Mouse (Mus musculus) forebrain, embryonic 16.5 days (tissue): ENCODE data around the gene Tmem88. TPM values are rescaled to one million over a fixed set of nuclear protein-coding genes. Genes with fewer than 3 reads are reported as not detected.

Source experiments
- ATAC-seq: fragments of 200-750 bp; cut with Nextera tagmentation; 2 replicates; pipeline ENCODE4 v1.8.0; 2017; ENCODE audit warnings: mild to moderate bottlenecking, moderate library complexity
- H3K27ac ChIP-seq: fragments of 300-500 bp; sonication (generic); 2 replicates; pipeline ENCODE4 v1.5.1; 2014; ENCODE audit warnings: low read length, control low read depth
- H3K27me3 ChIP-seq: fragments of 300-500 bp; sonication (generic); replicated peaks from 2 replicates; pipeline ENCODE4 v1.6.1; 2014; ENCODE audit warnings: low read length; ENCODE audit not compliant: control insufficient read depth, insufficient read depth
- H3K36me3 ChIP-seq: fragments of 300-500 bp; sonication (generic); 2 replicates; pipeline ENCODE4 v1.6.1; 2014; ENCODE audit not compliant: control insufficient read depth, insufficient read depth
- H3K4me1 ChIP-seq: fragments of 300-500 bp; sonication (generic); replicated peaks from 2 replicates; pipeline ENCODE4 v1.6.1; 2014; ENCODE audit warnings: low read length; ENCODE audit not compliant: control insufficient read depth, insufficient read depth
- H3K4me2 ChIP-seq: fragments of 300-500 bp; sonication (generic); 2 replicates; pipeline ENCODE4 v1.6.1; 2014; ENCODE audit warnings: mild to moderate bottlenecking, low read length, control low read depth
- H3K4me3 ChIP-seq: fragments of 300-500 bp; sonication (generic); replicated peaks from 2 replicates; pipeline ENCODE4 v1.5.1; 2014; ENCODE audit warnings: mild to moderate bottlenecking, low read length, control low read depth
- H3K9ac ChIP-seq: fragments of 300-500 bp; sonication (generic); replicated peaks from 2 replicates; pipeline ENCODE4 v1.6.1; 2014; ENCODE audit warnings: low read depth, low read length, control low read depth
- H3K9me3 ChIP-seq: fragments of 300-500 bp; sonication (generic); 2 replicates; pipeline ENCODE4 v1.6.1; 2016; ENCODE audit warnings: low read length; ENCODE audit not compliant: control insufficient read depth
- WGBS: fragments of 180-500 bp; shearing (Covaris S2); extraction: QIAGEN DNeasy Blood & Tissue Kit; methylation state at CpG from one replicate; pipeline ENCODE4 v1.1.7; 2014; 5-methylcytosine and 5-hydroxymethylcytosine counted together
- polyA plus RNA-seq: library from polyadenylated mRNA; unstranded; fragments of >200 nt; fragmentation: Nextera tagmentation; extraction: Ambion mirVana; gene quantifications from 2 replicates; pipeline ENCODE4 v1.2.1, GENCODE M21; 2015

Tmem88 gene
- polyA plus RNA-seq, 1 experiment from 2014 or later: 5.9 TPM

DNA sequence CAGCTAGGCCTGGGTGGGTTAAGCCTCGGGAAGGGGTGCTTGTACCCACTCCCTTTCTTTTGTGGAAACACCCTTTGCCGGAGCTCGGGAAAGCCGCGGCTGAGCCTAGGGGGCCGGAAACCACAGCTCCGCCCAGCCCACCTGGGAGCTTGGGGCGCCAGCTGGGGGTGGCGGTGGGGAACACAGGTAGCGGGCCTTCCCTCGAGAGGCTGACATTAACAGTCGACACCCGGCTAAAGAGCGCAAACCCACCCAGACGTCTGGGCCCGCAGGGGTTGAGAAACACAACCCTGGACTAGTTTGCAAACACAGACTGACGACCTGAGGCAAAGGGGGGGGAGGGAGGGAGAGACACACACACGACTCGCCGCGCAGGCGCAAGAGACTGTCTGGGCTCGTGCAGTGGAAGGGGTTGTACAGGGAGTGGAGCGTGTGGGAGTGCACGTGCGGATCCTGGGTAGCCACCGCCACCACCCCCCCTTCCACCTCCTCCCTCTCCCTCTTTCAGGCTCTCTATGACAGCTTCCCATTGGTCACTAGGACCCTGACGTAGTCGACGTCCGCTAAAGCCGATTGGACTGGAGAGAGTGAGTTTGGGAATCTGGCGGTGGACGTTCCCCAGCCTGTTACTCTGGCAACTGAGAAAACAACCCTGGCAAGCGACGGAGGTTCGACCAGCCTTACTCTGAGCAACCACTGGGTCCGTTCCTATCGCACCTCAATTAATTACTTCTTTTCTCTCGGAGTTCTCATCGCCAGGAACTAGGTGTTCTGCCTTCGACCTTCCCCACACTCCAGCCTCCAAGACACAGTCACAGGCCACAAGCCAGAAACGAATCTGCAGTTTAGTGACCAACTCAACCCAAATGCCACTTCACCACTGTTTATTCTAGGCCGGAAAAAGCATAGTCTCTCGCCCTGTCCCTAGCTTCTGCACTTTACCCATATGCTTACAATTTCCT, 20.7 kb upstream of the Tmem88 start:
- H3K4me3 ChIP-seq: peak overlapping the region; percentile 75
- under 1% methylated on average over 42 of the region's 45 CpGs for WGBS
- H3K4me2 ChIP-seq: peak overlapping the region; percentile 90
- H3K27me3 ChIP-seq: peaks cover 10% of the 10 kb centered on the region
- peak; percentile 92 for ATAC-seq
- peaks cover 47% of the 10 kb centered on the region for H3K4me1 ChIP-seq
- peak overlapping the region; percentile 99 for H3K27ac ChIP-seq
- no peaks in the 10 kb centered on the region for H3K36me3 ChIP-seq
- peak overlapping the region; percentile 64 for H3K9ac ChIP-seq
- no peaks in the 10 kb centered on the region for H3K9me3 ChIP-seq

DNA sequence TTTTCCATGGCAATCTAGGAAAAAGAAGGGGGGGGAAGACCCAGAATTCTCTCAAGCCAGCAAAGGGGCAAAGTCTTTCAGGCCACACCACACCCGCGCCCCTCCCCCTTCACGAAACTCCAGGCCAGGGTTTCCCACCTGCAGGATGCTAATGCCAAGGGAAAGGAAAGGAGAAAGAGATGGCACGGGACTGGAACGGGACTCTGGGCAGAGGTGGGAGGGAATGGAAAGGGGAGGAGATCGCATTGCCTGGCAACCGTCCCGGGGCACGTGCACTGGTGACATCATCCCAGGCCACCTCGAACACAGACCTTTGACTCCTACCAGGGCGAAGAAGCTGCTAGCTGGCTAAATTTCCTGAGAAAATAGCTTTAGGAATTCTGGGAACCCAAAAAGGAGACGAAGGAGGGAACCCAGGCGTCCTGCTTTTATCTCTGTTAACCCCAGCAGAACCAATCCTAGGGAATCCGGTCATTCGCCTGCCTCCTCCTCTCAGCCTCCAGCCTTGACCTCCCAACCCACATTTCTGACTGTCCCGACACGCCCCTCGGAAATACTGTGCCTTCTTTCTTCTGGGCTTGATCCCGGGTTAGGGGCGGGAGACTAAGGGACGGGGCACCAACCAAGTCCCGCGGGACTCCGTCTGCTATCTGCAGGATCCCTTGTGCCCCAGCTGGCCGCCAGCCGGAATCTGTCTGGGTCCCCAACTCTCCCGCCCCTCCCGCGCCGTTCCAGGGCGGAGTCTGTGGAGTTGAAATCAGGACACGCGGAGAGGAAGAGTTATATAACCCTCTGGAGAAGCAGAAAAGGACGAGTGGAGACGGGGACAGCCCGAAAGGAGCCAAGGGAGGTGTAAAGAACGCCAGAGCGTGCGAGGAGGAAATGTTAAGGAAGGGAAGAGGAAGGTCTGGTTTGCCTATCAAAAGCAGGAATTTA, 19.7 kb upstream of the Tmem88 start:
- Histone ChIP-seq H3K4me2 (peak overlapping the region; percentile 90), H3K27me3 (peaks cover 10% of the 10 kb centered on the region), H3K4me1 (peaks cover 57% of the 10 kb centered on the region), H3K27ac (peak overlapping the region; percentile 99), H3K4me3 (peak overlapping the region; percentile 75), H3K9me3 (no peaks in the 10 kb centered on the region), H3K9ac (peak overlapping the region; percentile 64), H3K36me3 (no peaks in the 10 kb centered on the region)
- under 1% methylated on average over 39 of the region's 39 CpGs for WGBS
- ATAC-seq: peak; percentile 7; the same call in 1 of the 2 replicates

DNA sequence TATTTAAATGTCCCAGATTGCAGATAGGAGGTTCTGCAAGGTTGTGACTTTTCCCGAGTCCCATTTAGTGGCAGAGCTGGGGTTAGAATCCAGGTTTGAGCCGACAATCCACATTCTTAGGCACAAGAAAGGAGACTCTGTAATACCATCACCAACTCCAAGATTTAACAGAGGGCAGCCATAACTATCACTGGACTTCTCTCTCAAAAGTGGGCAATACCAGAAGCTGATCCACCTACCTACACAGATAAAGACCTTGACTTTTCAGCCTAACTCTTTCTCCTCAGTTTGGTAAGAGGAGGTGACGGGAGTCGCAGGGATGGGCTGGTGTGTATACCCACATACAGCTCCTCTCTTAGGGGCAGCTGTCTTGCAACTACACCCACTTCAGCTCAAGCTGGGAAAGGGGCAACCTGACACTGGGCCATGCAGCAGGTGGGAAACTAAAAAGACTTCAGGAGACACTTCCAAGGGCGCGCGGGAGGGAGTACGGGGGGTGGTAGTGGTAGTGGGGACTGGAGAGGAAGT, 19.0 kb upstream of the Tmem88 start:
- ATAC-seq: no peak

DNA sequence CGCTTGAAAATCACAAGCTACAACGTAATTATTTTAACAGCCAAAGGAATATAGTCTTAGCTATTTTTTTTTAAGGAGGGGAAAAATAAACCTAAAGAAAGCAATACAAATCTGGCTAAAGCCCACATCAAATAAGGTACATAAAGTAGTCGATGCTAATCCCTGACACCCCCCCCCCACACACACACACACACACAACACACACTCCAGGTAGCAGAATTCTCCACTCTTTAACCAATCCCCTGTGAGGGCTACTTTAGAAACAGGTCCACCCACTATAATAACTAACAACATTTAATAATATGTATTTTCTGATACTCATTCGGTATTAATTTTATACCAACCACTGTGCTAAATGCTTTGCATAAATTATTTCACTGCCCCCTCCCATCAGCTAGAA, 18.5 kb upstream of the Tmem88 start:
- WGBS: 0% methylated on average over 4 of the region's 4 CpGs

More for the DNA sequence above, 19.0 kb upstream of the Tmem88 start:
- Histone ChIP-seq H3K4me3 (peak overlapping the region; percentile 75), H3K27ac (peak overlapping the region; percentile 99), H3K4me2 (peak overlapping the region; percentile 90), H3K36me3 (no peaks in the 10 kb centered on the region), H3K9ac (peak overlapping the region; percentile 64), H3K4me1 (peaks cover 65% of the 10 kb centered on the region), H3K9me3 (no peaks in the 10 kb centered on the region), H3K27me3 (peaks cover 6% of the 10 kb centered on the region; the same call in 1 of the 2 replicates)
- 2% methylated on average over 8 of the region's 8 CpGs for WGBS

DNA sequence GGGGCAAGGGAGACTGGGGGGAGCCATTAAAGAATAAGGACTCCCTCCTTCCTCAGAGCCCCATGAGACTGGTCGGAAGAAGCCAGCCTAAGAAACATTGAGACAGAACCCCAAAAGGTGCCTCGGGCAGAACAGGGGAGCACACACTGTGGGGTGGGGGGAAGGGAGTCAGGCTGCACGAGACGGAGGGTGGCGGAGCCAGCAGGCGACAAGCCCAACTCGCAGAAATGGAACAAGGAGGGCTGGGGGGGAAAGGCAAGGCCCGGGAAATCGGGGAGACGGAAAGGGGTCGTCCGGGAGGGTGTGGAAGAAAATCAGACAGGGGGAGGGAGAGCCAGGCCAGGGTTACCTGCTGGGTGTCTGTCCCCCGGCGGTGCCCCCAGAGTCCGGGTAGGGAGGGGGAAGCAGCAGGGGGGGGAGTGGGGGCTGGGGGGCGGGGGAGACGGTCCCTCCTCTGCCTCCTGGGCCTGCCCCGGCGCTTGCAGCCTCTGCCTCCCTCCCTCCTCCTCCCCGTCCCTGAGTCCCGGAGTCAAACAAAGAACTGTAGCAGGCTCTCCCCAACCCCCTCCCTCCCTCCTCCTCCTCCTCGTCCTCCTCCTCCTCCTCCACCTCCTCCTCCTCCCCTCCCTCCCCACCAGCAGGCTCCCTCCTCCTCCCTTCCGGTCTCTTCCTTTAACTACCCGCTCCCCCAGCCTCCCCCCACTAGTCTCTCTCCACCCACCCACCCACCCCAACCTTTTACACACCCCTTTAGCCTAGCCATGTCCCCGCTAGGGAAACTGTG, 17.8 kb upstream of the Tmem88 start:
- under 1% methylated on average over 14 of the region's 25 CpGs for WGBS

More for the DNA sequence above, 18.5 kb upstream of the Tmem88 start:
- Histone ChIP-seq H3K36me3 (no peaks in the 10 kb centered on the region), H3K4me2 (peak overlapping the region; percentile 90), H3K9ac (peak overlapping the region; percentile 64), H3K4me1 (peaks cover 69% of the 10 kb centered on the region), H3K9me3 (no peaks in the 10 kb centered on the region), H3K27me3 (peaks cover 1% of the 10 kb centered on the region; the same call in 1 of the 2 replicates), H3K27ac (peak overlapping the region; percentile 99), H3K4me3 (peak overlapping the region; percentile 75)
- no peak for ATAC-seq

DNA sequence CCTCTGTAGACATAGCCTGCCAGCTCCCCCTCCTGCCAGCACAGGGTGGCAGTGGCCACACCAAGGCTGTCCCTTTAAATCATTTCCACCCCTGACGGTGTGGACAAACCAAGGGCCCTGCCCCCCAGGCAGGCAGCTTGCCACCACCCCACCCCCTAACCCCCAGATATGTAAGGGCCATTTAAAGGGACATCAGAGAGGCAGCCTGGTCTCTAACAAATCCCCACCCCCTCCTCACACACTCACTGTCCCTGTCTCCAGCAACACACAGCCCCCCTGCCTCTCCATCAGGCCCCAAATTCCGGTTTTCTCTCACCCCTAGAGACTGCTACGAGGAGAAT, 17.3 kb upstream of the Tmem88 start:
- peaks cover 66% of the 10 kb centered on the region for H3K4me1 ChIP-seq
- 2% methylated on average over 3 of the region's 3 CpGs for WGBS
- peak; percentile 7; the same call in 1 of the 2 replicates for ATAC-seq

More for the DNA sequence above, 17.8 kb upstream of the Tmem88 start:
- H3K9me3 ChIP-seq: no peaks in the 10 kb centered on the region
- H3K27me3 ChIP-seq: no peaks in the 10 kb centered on the region; the same call in 1 of the 2 replicates
- H3K4me3 ChIP-seq: peak overlapping the region; percentile 75
- no peak for ATAC-seq
- H3K9ac ChIP-seq: peak overlapping the region; percentile 97
- peak overlapping the region; percentile 99 for H3K27ac ChIP-seq
- H3K4me1 ChIP-seq: peaks cover 69% of the 10 kb centered on the region
- peak overlapping the region; percentile 96 for H3K4me2 ChIP-seq
- no peaks in the 10 kb centered on the region for H3K36me3 ChIP-seq

DNA sequence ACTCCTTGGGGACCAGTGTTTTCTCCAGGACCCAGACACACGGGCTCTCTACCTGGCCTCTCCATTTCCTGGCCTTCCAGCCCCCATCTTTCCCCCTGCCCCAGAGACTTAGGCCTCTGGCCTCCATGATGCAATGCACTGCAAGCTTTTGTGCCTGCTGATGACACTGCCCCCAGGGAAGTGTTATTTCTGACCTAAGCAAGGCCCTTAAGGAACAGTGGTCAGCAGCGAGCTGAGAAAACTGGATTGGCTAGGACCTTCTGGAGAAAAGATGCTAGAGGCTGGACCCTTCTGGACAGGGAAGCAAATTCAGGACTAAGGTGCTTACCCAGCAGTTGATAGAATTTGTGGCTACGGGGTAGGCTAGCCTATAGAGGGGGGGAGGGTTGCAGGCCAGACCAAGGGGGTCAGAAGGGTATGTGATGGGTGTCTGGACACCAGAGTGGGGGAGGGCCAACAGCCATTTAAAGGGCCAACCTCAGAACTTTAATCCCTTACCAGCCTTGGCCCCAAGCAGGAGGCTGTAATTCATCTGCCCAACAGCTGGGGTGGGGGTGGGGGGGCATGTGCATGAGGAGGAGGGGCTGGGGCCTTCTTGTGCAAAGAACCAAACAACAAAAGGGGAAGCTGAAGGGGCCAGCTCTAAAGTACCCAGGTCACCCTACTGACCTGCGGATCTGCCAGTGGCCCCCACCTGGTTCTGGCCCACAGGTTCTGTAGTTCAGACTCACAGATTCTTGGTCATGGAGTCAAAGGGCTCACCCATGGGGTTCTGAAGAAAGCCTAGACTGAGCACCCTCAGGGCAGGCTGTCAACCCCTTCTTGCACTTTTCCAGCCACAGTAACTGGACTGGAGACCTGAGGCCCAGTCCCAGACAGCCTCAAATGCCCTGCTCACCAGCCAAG, 16.6 kb upstream of the Tmem88 start:
- H3K27me3 ChIP-seq: no peaks in the 10 kb centered on the region
- peak overlapping the region; percentile 97 for H3K9ac ChIP-seq
- peaks cover 60% of the 10 kb centered on the region for H3K4me1 ChIP-seq
- no peaks in the 10 kb centered on the region for H3K9me3 ChIP-seq
- no peaks in the 10 kb centered on the region for H3K36me3 ChIP-seq
- H3K4me3 ChIP-seq: peak overlapping the region; percentile 75
- H3K4me2 ChIP-seq: peak overlapping the region; percentile 96
- 14% methylated on average over 4 of the region's 4 CpGs for WGBS
- no peak for ATAC-seq
- peak overlapping the region; percentile 99 for H3K27ac ChIP-seq

More for the DNA sequence above, 17.3 kb upstream of the Tmem88 start:
- Histone ChIP-seq H3K4me3 (peak overlapping the region; percentile 75), H3K9me3 (no peaks in the 10 kb centered on the region), H3K36me3 (no peaks in the 10 kb centered on the region), H3K27me3 (no peaks in the 10 kb centered on the region), H3K4me2 (peak overlapping the region; percentile 96), H3K27ac (peak overlapping the region; percentile 99), H3K9ac (peak overlapping the region; percentile 97)
